Mouse (Mus musculus): ENCODE measurements at regions not wholly inside any gene's neighbourhood (a gene's known extent, or its start where the extent isn't known, plus 50 kb on each side); places are given as distances from the start of the nearest gene placed in this dataset.

- no peak for DNase-seq (ENCODE audit: low read depth, low spot score)
Measured at GRCm38 (mm10) chr4:101342071-101342762, 76.9 kb upstream of the Ak4 start.

- no peak for DNase-seq (ENCODE audit: low read depth, low spot score)
Measured at GRCm38 (mm10) chr4:101340741-101341140, 75.7 kb upstream of the Jak1 start.

GRCm38 (mm10) chr4:101338211-101338610 lies 73.1 kb upstream of the Jak1 start:
- no peak for DNase-seq (ENCODE audit: low read depth, low spot score)

GRCm38 (mm10) chr4:101336811-101337210 lies 71.7 kb upstream of the Jak1 start:
- no peak for DNase-seq (ENCODE audit: low read depth, low spot score)

- DNase-seq (ENCODE audit: low read depth, low spot score): no peak
Measured at GRCm38 (mm10) chr4:101336371-101336770, 71.3 kb upstream of the Jak1 start.

GRCm38 (mm10) chr4:101333868-101334267 lies 68.8 kb upstream of the Jak1 start:
- no peak for DNase-seq (ENCODE audit: low read depth, low spot score)

- no peak for DNase-seq (ENCODE audit: low read depth, low spot score)
Measured at GRCm38 (mm10) chr4:101333036-101333435, 68.0 kb upstream of the Jak1 start.

GRCm38 (mm10) chr4:101331231-101331630 lies 66.1 kb upstream of the Jak1 start:
- no peak for DNase-seq (ENCODE audit: low read depth, low spot score)

GRCm38 (mm10) chr4:101329060-101329459 lies 64.0 kb upstream of the Jak1 start:
- no peak for DNase-seq (ENCODE audit: low read depth, low spot score)

- DNase-seq (ENCODE audit: low read depth, low spot score): no peak
Measured at GRCm38 (mm10) chr4:101326067-101326466, 61.0 kb upstream of the Jak1 start.

GRCm38 (mm10) chr4:101321731-101322130 lies 56.6 kb upstream of the Jak1 start:
- DNase-seq (ENCODE audit: low read depth, low spot score): no peak

GRCm38 (mm10) chr4:101320587-101320986 lies 55.5 kb upstream of the Jak1 start:
- no peak for DNase-seq (ENCODE audit: low read depth, low spot score)

GRCm38 (mm10) chr4:101319681-101320220 lies 54.7 kb upstream of the Jak1 start:
- no peak for DNase-seq (ENCODE audit: low read depth, low spot score)

- no peak for DNase-seq (ENCODE audit: low read depth, low spot score)
Measured at GRCm38 (mm10) chr4:101318836-101319235, 53.8 kb upstream of the Jak1 start.

GRCm38 (mm10) chr4:101316061-101316460 lies 51.0 kb upstream of the Jak1 start:
- no peak for DNase-seq (ENCODE audit: low read depth, low spot score)
